Mouse (Mus musculus) adrenal gland, postnatal 25 days (tissue): Measurements from ENCODE around the gene Acaca. TPM values are rescaled to one million over a fixed set of nuclear protein-coding genes. Genes with fewer than 3 reads are reported as not detected.

Experiments
- DNase-seq: peaks from one replicate; pipeline ENCODE4 v3.0.0; 2021; ENCODE audit warnings: mixed read lengths
- total RNA-seq: library from RNA; stranded (reverse); gene quantifications from 2 replicates; pipeline ENCODE4 v1.2.3, GENCODE M21; 2021

The Acaca gene
- total RNA-seq, 1 experiment from 2014 or later, result 316 TPM

GRCm38 (mm10) chr11:84393571-84393970 lies 264.1 kb downstream of the Acaca start:
- DNase-seq, result no peak

- peak; percentile 10 for DNase-seq
These were observed 265.5 kb downstream of the Acaca start for GRCm38 (mm10) chr11:84395010-84395409.

GRCm38 (mm10) chr11:84406733-84407132 lies 277.3 kb downstream of the Acaca start:
- DNase-seq, result no peak

GRCm38 (mm10) chr11:84410383-84410782 lies 280.9 kb downstream of the Acaca start:
- DNase-seq, result no peak

- DNase-seq, result no peak
These were observed 281.6 kb downstream of the Acaca start for GRCm38 (mm10) chr11:84410879-84411641.

GRCm38 (mm10) chr11:84411642-84412018 lies 282.2 kb downstream of the Acaca start:
- no peak for DNase-seq

GRCm38 (mm10) chr11:84412201-84412934 lies 282.9 kb downstream of the Acaca start:
- DNase-seq, result no peak

GRCm38 (mm10) chr11:84413111-84413510 lies 283.6 kb downstream of the Acaca start:
- DNase-seq, result no peak

- no peak for DNase-seq
These were observed 291.3 kb downstream of the Acaca start for GRCm38 (mm10) chr11:84420779-84421178.

- no peak for DNase-seq
These were observed 296.5 kb downstream of the Acaca start for GRCm38 (mm10) chr11:84425736-84426632.

- no peak for DNase-seq
These were observed 297.1 kb downstream of the Acaca start for GRCm38 (mm10) chr11:84426633-84426998.

GRCm38 (mm10) chr11:84429581-84429980 lies 300.1 kb downstream of the Acaca start:
- no peak for DNase-seq

GRCm38 (mm10) chr11:84430336-84430735 lies 300.9 kb downstream of the Acaca start:
- no peak for DNase-seq

- no peak for DNase-seq
These were observed 305.4 kb downstream of the Acaca start for GRCm38 (mm10) chr11:84434879-84435278.

- DNase-seq, result no peak
These were observed 310.9 kb downstream of the Acaca start for GRCm38 (mm10) chr11:84440402-84440801.

- DNase-seq, result no peak
These were observed 313.3 kb downstream of the Acaca start for GRCm38 (mm10) chr11:84442554-84443331.

Other genes with a start within 250 kb of the Acaca start
- 19.3 and 21.0 TPM in 2 replicates for gene Ddx52, start 187.6 kb upstream of the Acaca start, total RNA-seq
- 48.0 and 48.2 TPM in 2 replicates for gene Synrg, start 165.2 kb upstream of the Acaca start, total RNA-seq
- gene Dusp14, start 60.4 kb upstream of the Acaca start, total RNA-seq, result 3.9 and 4.7 TPM in 2 replicates
- 17.2 and 25.6 TPM in 2 replicates for gene Tada2a, start 72 bp upstream of the Acaca start, total RNA-seq
- not detected in 2 replicates for gene Gm11437, start 37.8 kb downstream of the Acaca start, total RNA-seq